Mouse (Mus musculus): ENCODE results near the gene Slbp. TPM values are rescaled to one million over a fixed set of nuclear protein-coding genes. Genes with fewer than 3 reads are reported as not detected.
A peak's percentile ranks its signal among the peaks of the same experiment; 100 is the strongest.

Gene Slbp
- total RNA-seq, 1 experiment from 2014 or later = 242 TPM

DNA sequence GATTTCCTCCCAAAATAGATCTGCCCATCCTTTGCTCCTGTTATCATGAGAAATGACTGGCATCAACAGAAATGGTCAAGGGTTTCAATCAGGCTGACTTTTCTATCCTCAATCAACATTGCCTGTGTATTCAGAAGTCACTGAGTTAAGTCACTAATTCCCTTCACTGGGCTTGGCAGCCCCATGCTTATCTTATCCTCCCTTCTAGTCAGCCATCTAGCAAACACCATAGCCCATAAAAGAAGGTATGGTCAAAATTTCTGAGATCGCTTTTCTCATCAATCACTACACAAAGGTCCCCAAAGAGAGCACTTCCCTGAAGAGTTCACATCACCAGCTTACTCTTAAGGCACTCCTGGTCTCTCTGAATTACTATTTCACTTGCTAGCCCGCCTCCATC is 1.4 kb downstream of the Slbp start:
- no peak for ATAC-seq (replicated peaks in 1 of 2; ENCODE audit: insufficient read depth in 1 of 2, low FRiP score in 2 of 2, low TSS enrichment in 1 of 2, low read depth in 1 of 2, poor library complexity in 2 of 2, severe bottlenecking in 2 of 2)

DNA sequence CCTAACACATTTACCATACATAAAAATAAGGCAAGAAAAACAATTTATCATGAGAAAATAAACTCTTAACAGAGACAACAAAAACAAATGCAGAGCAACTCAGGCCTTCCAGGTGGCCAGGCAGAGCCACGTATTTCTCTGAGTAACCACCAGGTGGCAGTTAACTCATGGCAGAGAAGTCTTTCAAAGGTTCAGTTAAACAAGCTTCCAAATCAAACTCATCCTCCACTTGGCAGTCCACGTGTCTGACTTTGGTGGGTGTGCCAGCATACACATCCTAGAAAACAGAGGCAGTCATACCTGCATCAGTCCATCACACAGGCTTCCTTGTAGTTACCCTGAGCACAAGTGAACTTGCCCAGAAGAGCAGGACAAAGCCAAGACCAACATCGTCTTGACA is 11.7 kb downstream of the Slbp start:
- peak; percentile 59 to 83 for ATAC-seq (replicated peaks in 1 of 2; ENCODE audit: insufficient read depth in 1 of 2, low FRiP score in 2 of 2, low TSS enrichment in 1 of 2, low read depth in 1 of 2, poor library complexity in 2 of 2, severe bottlenecking in 2 of 2)

DNA sequence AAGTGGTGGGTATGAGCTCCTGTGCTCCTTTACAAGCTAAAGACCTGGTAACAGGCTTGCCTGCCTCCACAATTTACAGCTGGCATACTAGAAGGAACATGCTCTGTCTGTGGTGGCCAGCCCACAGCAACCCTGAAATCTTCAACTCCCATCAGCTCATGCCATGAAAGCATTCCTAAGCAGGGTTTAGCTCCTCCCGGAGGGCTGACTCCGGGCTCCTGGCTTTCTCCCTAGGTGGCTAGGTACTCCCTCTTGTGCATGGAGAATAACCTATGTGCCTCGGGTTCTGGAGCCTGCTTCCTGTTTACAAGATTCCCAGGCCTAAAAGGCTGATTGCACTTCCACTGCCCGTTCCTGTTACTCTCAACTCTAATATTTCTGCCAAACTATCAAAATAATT is 13.5 kb downstream of the Slbp start:
- no peak for ATAC-seq (replicated peaks in 1 of 2; ENCODE audit: insufficient read depth in 1 of 2, low FRiP score in 2 of 2, low TSS enrichment in 1 of 2, low read depth in 1 of 2, poor library complexity in 2 of 2, severe bottlenecking in 2 of 2)

DNA sequence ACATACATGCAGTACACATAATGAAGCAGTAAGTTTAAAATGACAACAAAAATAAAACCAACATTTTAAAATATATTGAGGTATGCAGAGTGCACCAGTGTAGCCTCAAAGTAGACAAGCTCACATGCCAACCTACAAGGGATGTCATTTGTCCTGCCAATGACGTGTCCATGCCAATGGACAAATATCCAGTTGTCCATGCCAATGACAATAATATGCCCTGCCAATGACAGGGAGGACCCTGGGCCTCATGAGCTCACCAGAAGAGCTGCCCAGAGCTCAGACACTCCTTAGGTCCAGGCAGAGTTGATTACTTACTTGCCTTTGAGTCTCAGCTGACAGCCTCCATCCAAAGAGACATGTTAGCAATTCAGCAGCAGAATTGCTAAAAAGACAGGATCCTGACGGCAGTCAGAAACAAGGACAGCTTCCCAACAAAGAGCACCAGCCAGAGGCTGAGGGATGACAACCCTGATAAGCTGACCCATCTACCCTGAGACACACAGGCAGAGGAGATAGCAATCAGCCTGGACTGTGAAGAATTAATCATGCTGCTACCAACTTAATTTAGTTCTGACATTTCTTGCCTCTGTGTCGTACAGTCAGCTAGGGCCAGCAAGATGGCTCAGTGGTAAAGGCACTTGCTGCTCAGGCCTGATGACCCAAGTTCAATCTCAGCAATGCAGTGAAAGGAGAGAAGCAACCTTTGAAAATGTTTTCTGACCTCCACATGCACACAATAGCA is 14.6 kb downstream of the Slbp start:
- ATAC-seq (replicated peaks in 1 of 2; ENCODE audit: insufficient read depth in 1 of 2, low FRiP score in 2 of 2, low TSS enrichment in 1 of 2, low read depth in 1 of 2, poor library complexity in 2 of 2, severe bottlenecking in 2 of 2) = no peak

DNA sequence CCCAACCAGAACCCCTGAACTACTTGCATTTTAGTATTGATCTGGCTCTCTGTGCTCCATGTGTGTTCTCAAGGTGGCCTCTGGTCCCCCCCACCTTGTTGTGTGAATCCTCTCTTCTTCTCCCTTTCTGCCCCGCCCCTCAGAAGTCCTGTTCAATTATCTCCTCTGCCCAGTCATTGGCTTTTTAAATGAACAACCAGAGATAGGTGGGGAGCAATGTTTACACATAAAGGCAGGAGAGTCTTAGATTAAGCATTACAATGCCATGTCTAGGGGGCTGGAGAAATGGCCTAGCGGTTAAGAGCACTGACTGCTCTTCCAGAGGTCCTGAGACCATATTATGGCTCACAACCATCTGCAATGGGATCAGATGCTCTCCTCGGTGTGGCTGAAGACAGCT is 17.0 kb downstream of the Slbp start:
- ATAC-seq (replicated peaks in 1 of 2; ENCODE audit: insufficient read depth in 1 of 2, low FRiP score in 2 of 2, low TSS enrichment in 1 of 2, low read depth in 1 of 2, poor library complexity in 2 of 2, severe bottlenecking in 2 of 2) = no peak

DNA sequence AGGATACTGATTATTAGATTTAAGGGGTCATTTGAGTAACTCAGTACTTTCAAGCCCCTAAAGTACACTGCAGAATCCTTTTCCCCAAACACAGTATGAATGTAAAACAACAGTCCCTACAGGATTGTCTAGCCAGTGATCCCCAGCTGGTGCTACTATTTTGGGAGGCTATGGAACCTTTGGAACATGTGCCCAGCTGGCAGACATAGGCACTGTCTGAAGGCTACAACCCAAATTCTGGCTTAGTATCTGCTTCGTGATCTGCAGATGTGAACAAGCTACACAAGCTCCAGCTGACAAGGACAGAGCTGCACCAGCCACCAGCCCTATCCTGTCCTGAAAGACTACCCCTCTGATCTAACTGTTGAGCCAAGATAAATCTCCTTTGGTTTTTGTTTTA is 19.8 kb downstream of the Slbp start:
- ATAC-seq (replicated peaks in 1 of 2; ENCODE audit: insufficient read depth in 1 of 2, low FRiP score in 2 of 2, low TSS enrichment in 1 of 2, low read depth in 1 of 2, poor library complexity in 2 of 2, severe bottlenecking in 2 of 2) = no peak

DNA sequence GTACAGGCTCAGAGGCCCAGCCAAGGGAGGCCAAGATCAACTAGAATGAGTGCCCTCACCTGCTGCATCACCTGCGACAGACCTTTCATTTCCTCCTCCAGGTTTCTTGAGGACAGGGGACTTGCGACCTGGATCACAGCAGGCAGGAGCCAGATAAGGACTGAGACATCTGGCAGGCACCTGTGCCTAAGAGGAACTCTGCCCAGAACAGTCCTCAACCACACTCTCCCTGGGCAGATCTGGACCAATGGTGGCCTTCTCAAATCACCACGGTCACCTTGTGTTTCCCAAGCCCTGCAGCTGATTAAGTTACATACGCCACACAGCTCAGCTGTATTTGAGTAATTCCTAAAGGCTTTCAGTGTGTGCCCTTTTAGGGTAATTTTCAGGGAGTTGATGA is 21.8 kb downstream of the Slbp start:
- no peak for ATAC-seq (replicated peaks in 1 of 2; ENCODE audit: insufficient read depth in 1 of 2, low FRiP score in 2 of 2, low TSS enrichment in 1 of 2, low read depth in 1 of 2, poor library complexity in 2 of 2, severe bottlenecking in 2 of 2)

DNA sequence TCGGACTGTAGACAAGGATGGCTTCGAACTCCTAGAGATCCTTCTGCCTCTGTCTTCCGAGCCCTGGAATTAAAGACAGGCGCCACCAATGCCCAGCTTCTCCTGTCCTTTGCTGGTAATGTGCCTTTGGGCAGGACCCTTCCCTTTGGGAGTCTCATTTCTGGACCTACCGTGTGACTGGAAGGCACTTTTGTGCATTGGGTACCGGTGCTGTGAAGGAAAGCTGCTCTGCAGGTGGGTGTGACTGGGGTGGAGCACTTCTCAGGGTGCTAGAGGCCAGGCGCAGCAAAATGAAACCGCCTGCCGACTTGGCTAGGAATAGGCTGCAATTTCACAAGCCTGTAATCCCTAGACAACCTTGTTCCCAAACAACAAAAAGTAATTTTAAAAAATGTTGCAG is 22.3 kb downstream of the Slbp start:
- peak; percentile 18; a peak in 1 of 4 replicates for ATAC-seq (replicated peaks in 1 of 2; ENCODE audit: insufficient read depth in 1 of 2, low FRiP score in 2 of 2, low TSS enrichment in 1 of 2, low read depth in 1 of 2, poor library complexity in 2 of 2, severe bottlenecking in 2 of 2)

DNA sequence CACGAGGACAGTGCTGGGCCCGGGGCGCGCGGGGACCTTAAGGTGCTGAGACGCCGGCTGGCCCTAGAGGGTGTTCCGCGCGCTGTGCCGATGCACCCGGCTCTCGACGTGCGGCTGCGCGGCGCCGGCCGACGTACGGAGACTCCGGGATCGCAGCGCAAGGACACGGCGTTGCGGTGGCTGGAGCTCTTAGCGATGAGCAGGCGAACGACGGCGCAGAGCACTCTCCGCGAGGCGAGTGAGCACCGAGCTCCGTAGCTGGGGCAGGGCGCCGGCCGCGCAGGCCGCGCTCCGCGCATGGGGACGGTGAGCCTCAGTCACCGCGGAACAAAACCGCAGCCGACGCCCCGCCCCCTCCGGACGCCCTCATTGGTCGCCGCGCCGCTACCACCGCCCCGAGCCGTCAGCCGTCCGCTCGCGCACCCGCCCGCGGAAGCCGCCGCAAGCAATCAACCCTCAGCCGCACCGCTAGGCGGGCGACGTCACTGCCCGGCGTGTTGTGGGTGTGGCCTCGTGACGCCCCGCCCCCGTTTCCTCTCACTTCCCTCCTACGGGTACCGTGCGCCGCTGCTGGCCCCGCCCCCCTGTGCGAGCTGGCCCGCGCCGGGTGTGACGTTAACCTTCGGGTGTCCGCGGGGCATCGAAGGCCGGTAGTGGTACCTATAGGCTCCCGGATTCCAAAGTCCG is 22.9 kb downstream of the Slbp start, which contains the start of the genes Fam53a and Gm9903:
Gene Fam53a, minus strand, starts transcription at position 335 of the 687 bp plus-strand sequence.
Gene Gm9903, plus strand, starts transcription at position 625 of the 687 bp plus-strand sequence.
- peak; percentile 81 to 93 for ATAC-seq (replicated peaks in 1 of 2; ENCODE audit: insufficient read depth in 1 of 2, low FRiP score in 2 of 2, low TSS enrichment in 1 of 2, low read depth in 1 of 2, poor library complexity in 2 of 2, severe bottlenecking in 2 of 2)

DNA sequence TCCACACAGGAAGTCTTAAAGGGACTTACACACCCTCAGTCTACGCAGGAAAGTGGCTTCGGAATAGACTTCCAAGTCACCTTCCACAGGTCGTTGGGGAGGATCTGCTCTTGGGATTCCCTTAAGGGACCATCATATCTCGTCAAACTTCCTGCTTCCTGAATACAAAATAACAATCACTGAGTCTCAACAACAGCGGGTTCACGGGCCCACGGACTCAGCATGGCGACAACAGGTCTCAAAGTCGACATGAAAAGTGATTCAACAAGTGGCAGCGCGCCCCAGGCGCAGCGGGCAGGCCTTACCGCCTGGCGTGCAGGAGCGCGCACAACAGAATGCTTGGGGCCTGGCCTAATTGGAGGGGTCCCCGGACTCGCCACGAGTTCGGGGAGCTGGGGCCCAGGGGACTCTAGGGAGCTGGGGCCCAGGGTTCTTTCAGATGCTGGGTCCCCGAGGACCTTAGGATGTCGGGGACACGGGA is 23.5 kb downstream of the Slbp start:
- ATAC-seq (replicated peaks in 1 of 2; ENCODE audit: insufficient read depth in 1 of 2, low FRiP score in 2 of 2, low TSS enrichment in 1 of 2, low read depth in 1 of 2, poor library complexity in 2 of 2, severe bottlenecking in 2 of 2) = 0 out of 4 replicates have a peak, but pooled peaks have one; percentile 18 to 21

DNA sequence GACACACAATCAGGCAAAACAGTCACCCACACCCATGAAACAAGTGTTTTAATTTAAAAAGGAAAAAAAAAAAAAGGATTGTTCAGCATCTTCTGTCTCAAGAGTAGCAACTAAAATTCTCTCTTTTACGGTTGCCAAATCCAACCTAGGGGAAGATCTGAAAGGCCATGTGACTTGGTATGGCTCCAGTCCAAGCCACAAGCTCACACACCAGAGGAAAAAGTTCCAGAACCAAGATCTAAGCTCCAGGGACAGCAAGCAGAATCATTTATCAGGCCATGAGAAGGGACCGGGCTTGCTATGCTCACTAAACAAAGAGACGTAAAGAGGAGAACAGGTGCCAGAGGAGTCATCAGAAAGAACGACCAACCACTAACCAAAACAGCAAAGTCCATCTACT is 24.4 kb downstream of the Slbp start:
- ATAC-seq (replicated peaks in 1 of 2; ENCODE audit: insufficient read depth in 1 of 2, low FRiP score in 2 of 2, low TSS enrichment in 1 of 2, low read depth in 1 of 2, poor library complexity in 2 of 2, severe bottlenecking in 2 of 2) = no peak

DNA sequence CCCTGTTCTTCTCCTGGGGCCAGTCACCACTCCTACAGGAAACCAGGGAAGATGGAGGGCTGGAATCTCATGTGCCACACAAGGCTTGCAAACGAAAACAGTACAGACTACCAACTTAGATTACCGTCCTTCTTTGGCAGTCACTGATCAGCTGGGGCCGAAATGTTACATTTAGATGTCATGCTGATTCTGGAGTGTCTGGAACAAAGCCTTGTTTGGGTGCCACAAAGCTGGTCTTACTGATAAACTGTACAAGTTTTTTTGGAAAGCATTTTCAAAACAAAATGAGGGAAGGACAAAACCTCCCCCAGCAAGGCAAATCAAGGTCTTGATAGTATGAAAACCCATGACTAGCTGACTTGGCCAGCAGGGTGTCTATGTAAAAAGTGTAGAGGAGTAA is 28.6 kb downstream of the Slbp start:
- no peak for ATAC-seq (replicated peaks in 1 of 2; ENCODE audit: insufficient read depth in 1 of 2, low FRiP score in 2 of 2, low TSS enrichment in 1 of 2, low read depth in 1 of 2, poor library complexity in 2 of 2, severe bottlenecking in 2 of 2)

DNA sequence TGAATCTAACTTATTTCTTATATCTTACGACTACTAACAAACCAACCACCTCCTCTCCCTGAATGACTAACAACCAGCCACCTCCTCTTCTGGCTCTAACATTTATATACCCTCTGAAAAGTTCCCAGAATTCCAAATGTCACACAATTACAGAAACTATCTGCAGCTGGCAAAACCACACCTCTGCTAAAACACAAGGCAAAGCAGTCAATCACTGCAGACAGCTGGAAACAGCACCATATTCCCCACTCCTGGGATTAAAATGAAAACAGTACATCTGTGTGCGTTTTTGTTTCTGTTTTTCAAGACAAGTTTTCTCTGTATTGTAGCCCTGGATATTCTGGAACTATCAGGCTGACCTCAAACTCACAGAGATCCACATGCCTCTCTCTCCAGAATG is 29.7 kb downstream of the Slbp start:
- no peak for ATAC-seq (replicated peaks in 1 of 2; ENCODE audit: insufficient read depth in 1 of 2, low FRiP score in 2 of 2, low TSS enrichment in 1 of 2, low read depth in 1 of 2, poor library complexity in 2 of 2, severe bottlenecking in 2 of 2)

DNA sequence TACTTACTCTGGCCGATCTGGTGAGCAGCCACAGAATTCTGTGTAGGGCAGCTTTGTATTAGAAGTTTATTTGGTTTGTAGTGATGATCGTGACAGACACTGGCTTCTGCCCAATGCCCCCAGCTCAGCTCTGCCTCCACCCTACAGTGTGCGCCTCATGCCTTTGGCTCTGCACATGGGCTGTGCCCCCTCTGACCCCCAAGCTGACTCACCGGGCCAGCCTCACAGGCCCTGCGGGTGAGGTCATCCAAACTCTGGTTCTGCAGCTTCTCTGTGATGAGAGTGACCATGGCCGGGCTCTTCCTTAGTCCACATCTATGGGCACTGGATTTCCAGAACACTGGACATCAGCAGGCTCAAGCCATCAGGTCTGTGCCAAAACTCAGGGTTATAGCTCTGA is 38.0 kb downstream of the Slbp start:
- ATAC-seq (replicated peaks in 1 of 2; ENCODE audit: insufficient read depth in 1 of 2, low FRiP score in 2 of 2, low TSS enrichment in 1 of 2, low read depth in 1 of 2, poor library complexity in 2 of 2, severe bottlenecking in 2 of 2) = no peak

DNA sequence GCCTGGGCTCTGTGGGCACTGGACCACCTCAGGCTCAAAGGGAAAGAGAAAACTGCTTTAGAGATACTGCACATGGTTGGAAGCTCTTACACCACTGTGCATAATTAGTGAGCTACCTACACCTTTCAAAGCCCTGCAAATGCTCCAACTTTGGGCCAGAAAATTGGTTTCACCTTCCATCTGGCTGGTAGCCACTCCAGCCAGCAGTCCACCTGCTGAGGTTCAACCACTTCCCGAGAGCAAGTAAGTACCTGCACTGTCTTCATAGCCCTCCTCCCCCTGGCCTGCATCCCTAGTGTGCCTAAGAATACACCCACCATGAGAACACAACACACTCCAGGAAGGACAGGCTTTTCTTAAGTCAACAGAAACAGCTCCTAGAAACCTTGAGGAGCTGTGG is 40.6 kb downstream of the Slbp start:
- no peak for ATAC-seq (replicated peaks in 1 of 2; ENCODE audit: insufficient read depth in 1 of 2, low FRiP score in 2 of 2, low TSS enrichment in 1 of 2, low read depth in 1 of 2, poor library complexity in 2 of 2, severe bottlenecking in 2 of 2)

DNA sequence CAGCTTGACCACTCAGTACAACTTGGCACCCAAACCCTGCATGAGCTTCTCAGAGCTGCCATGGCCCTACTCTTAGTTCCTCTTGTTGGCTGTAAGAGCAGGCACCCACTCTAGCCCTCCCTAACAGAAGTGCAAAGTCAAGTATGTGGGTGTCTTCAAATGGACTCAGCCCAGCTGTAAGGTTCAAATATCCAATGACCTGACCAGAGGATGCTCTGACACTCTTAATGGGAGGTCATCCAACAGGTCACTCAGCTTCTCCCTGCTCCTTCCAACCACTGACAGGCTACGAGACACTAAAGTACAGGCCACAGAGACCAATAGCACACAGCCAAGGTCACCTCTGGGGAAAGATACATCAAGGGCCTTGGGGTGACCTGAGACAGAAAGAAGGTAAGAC is 43.1 kb downstream of the Slbp start:
- no peak for ATAC-seq (replicated peaks in 1 of 2; ENCODE audit: insufficient read depth in 1 of 2, low FRiP score in 2 of 2, low TSS enrichment in 1 of 2, low read depth in 1 of 2, poor library complexity in 2 of 2, severe bottlenecking in 2 of 2)

DNA sequence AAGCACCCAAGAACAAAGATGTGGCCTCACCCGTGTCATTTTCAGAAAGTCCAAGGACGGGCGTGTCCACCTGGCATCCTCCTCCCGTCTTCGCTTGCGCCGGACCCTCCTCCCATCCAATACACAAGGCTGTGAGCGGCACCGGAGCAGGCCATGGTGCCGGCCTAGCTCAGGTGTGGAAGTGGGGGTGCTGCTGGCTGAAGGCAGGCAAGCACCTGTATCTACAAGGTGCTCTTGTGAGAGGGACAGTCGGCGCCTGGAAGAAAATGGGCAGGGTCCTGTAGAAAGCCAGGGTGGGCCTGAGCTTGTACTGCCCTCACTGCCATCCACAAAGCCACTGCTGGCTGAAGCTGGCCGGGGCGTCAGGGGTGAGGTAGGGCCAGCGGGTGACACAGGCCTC is 44.9 kb downstream of the Slbp start:
- no peak for ATAC-seq (replicated peaks in 1 of 2; ENCODE audit: insufficient read depth in 1 of 2, low FRiP score in 2 of 2, low TSS enrichment in 1 of 2, low read depth in 1 of 2, poor library complexity in 2 of 2, severe bottlenecking in 2 of 2)

DNA sequence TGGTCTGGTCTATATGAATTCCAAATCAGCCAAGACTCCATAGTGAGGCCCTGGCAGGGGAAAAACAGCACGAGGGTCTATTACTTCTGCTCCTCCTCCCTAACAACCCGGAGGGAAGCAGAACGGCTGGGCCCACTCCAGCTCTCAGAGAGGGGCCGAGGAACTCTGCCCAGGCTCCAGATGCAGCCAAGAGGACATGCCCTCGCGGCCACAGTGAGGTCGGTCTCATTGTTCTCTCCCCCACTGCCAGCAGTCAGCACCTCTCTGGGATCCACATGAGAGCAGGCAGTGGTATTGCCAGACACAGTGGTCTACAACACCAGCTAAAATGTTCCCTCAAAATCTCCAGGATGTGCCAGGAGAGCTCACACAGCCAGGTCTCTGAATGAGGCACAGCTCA is 45.7 kb downstream of the Slbp start:
- ATAC-seq (replicated peaks in 1 of 2; ENCODE audit: insufficient read depth in 1 of 2, low FRiP score in 2 of 2, low TSS enrichment in 1 of 2, low read depth in 1 of 2, poor library complexity in 2 of 2, severe bottlenecking in 2 of 2) = no peak

DNA sequence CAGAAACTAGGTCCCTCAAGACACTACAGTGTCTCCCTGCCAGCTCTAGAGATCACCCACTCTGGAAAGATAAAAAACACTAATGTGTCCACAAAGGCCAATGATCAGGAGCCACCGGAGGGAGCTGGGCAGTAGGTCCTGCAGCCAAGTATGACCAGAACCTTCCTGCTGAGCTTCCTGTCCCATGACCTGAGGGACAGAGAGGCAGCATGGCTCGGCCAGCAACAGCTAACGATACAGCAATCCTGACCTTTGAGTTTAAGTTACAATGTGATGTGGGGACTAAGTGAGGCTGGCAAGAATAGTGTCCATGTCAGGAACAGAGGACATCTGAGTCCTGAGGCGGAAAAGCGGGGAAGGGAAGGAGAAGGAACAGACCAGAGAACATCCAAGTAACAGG is 47.1 kb downstream of the Slbp start:
- ATAC-seq (replicated peaks in 1 of 2; ENCODE audit: insufficient read depth in 1 of 2, low FRiP score in 2 of 2, low TSS enrichment in 1 of 2, low read depth in 1 of 2, poor library complexity in 2 of 2, severe bottlenecking in 2 of 2) = no peak
